Mouse (Mus musculus) CH12.LX (cell line): ENCODE data around the gene Tcf7l1.

ENCODE experiments used
- CTCF ChIP-seq, 2 experiments: IDR thresholded peaks in 1 of 2; conservative IDR thresholded peaks in 1 of 2; 2 replicates each; pipeline ENCODE4 v1.5.1; 2011 to 2012; ENCODE audit warnings: low read depth in 2 of 2, low read length in 2 of 2, improper control_type of control experiment in 1 of 2, inconsistent platforms in 1 of 2, mild to moderate bottlenecking in 1 of 2, moderate library complexity in 1 of 2
- HCFC1 ChIP-seq: IDR thresholded peaks from 2 replicates; pipeline ENCODE4 v1.6.1; 2012; ENCODE audit warnings: low read depth, mild to moderate bottlenecking, inconsistent platforms, low read length, improper control_type of control experiment
- KAT2A ChIP-seq: IDR thresholded peaks from 2 replicates; pipeline ENCODE4 v1.6.1; 2012; ENCODE audit warnings: low read length, improper control_type of control experiment, inconsistent platforms; ENCODE audit not compliant: insufficient replicate concordance
- POLR2A ChIP-seq: IDR thresholded peaks from 2 replicates; pipeline ENCODE4 v1.6.1; 2011; ENCODE audit warnings: low read depth, mild to moderate bottlenecking, improper control_type of control experiment, low read length
- UBTF ChIP-seq: IDR thresholded peaks from 2 replicates; pipeline ENCODE4 v1.6.1; 2012; ENCODE audit warnings: low read depth, mild to moderate bottlenecking, inconsistent platforms, low read length, improper control_type of control experiment, moderate library complexity

GRCm38 (mm10) chr6:72751210-72751609 is 37.8 kb downstream of the Tcf7l1 start:
- no peak for TF ChIP-seq HCFC1
- TF ChIP-seq UBTF = no peak
- no peak for TF ChIP-seq KAT2A
- TF ChIP-seq POLR2A = no peak
- peak in 1 of 2 experiments; percentile 52; a peak in 2 of 4 replicates for TF ChIP-seq CTCF (conservative IDR thresholded peaks at IDR 0.05 in 1 of 2, IDR thresholded peaks at IDR 0.05 in 1 of 2; ENCODE audit: low read depth in 2 of 2, low read length in 2 of 2)
